Mouse (Mus musculus): Measurements from ENCODE around the gene Hist3h2a. TPM values are rescaled to one million over a fixed set of nuclear protein-coding genes. Genes with fewer than 3 reads are reported as not detected.

Gene Hist3h2a
- total RNA-seq (2023): 10 to 100 TPM; 39.5 to 41.6 TPM

GRCm38 (mm10) chr11:58954420-58955142 lies at the start of gene Hist3h2a, which contains the start of gene Trim17:
TSS of gene Hist3h2a (plus strand) at chr11:58954685.
TSS of gene Trim17 (plus strand) at chr11:58954685.

GRCm38 (mm10) chr11:58917745-58918366 lies 36.6 kb upstream of the Hist3h2a start, which contains the start of gene Btnl10:
TSS of gene Btnl10 (plus strand) at chr11:58917908.

GRCm38 (mm10) chr11:58938322-58939087 lies 16.0 kb upstream of the Hist3h2a start, which contains the start of gene Rnf187:
TSS of gene Rnf187 (minus strand) at chr11:58938916.

GRCm38 (mm10) chr11:58948542-58949479 lies 5.7 kb upstream of the Hist3h2a start, which contains the start of gene Hist3h2ba:
TSS of gene Hist3h2ba (plus strand) at chr11:58948920.

GRCm38 (mm10) chr11:58978027-58978705 lies 23.7 kb downstream of the Hist3h2a start, which contains the start of gene Trim11:
TSS of gene Trim11 (plus strand) at chr11:58978093.

Other genes with a start within 250 kb of the Hist3h2a start
- under 1 TPM; 0.50 to 0.64 TPM for gene Olfr318, start 230.7 kb upstream of the Hist3h2a start, total RNA-seq (2023)
- not detected for gene Olfr317, start 215.5 kb upstream of the Hist3h2a start, total RNA-seq (2023)
- gene Olfr316, start 202.0 kb upstream of the Hist3h2a start, total RNA-seq (2023): not detected
- not detected for gene Olfr315, start 181.5 kb upstream of the Hist3h2a start, total RNA-seq (2023)
- gene Olfr314, start 171.7 kb upstream of the Hist3h2a start, total RNA-seq (2023): not detected
- not detected for gene Fam183b, start 152.7 kb upstream of the Hist3h2a start, total RNA-seq (2023)
- gene Olfr313, start 139.7 kb upstream of the Hist3h2a start, total RNA-seq (2023): not detected
- not detected for gene Olfr312, start 125.4 kb upstream of the Hist3h2a start, total RNA-seq (2023)
- not detected for gene Olfr311, start 115.4 kb upstream of the Hist3h2a start, total RNA-seq (2023)
- gene Gm12258, start 107.5 kb upstream of the Hist3h2a start, total RNA-seq (2023): 10 to 100 TPM in 1 of 2 experiments, 1 to 10 TPM in 1; 7.1 to 15.0 TPM
- 10 to 100 TPM; 11.0 to 12.4 TPM for gene 2810021J22Rik, start 87.5 kb upstream of the Hist3h2a start, total RNA-seq (2023)
- 10 to 100 TPM; 12.1 to 12.3 TPM for gene Zfp39, start 50.5 kb upstream of the Hist3h2a start, total RNA-seq (2023)
- gene Btnl10, start 36.8 kb upstream of the Hist3h2a start, total RNA-seq (2023): not detected
- gene Rnf187, start 15.8 kb upstream of the Hist3h2a start, total RNA-seq (2023): 100 to 1,000 TPM; 122 to 136 TPM
- 10 to 100 TPM; 12.9 to 15.2 TPM for gene Hist3h2ba, start 5.8 kb upstream of the Hist3h2a start, total RNA-seq (2023)
- gene Trim17, start within 50 bp of the Hist3h2a start, total RNA-seq (2023): under 1 TPM in 1 of 2 experiments, not detected in 1; 0.41 TPM
- 10 to 100 TPM; 68.7 to 76.5 TPM for gene Trim11, start 23.4 kb downstream of the Hist3h2a start, total RNA-seq (2023)
- under 1 TPM; 0.39 to 0.47 TPM for gene Obscn, start 181.7 kb downstream of the Hist3h2a start, total RNA-seq (2023)
- 10 to 100 TPM; 39.6 to 41.9 TPM for gene Iba57, start 209.1 kb downstream of the Hist3h2a start, total RNA-seq (2023)
- gene Gjc2, start 228.5 kb downstream of the Hist3h2a start, total RNA-seq (2023): under 1 TPM in 1 of 2 experiments, not detected in 1; 0.26 TPM
- 10 to 100 TPM; 36.9 to 37.2 TPM for gene Guk1, start 237.5 kb downstream of the Hist3h2a start, total RNA-seq (2023)
- gene Mrpl55, start 247.8 kb downstream of the Hist3h2a start, total RNA-seq (2023): 10 to 100 TPM; 14.9 to 15.2 TPM

Measured in T-cell, adult 66 days (primary cell).